Mouse (Mus musculus): ENCODE measurements around the gene Stab1.

DNA sequence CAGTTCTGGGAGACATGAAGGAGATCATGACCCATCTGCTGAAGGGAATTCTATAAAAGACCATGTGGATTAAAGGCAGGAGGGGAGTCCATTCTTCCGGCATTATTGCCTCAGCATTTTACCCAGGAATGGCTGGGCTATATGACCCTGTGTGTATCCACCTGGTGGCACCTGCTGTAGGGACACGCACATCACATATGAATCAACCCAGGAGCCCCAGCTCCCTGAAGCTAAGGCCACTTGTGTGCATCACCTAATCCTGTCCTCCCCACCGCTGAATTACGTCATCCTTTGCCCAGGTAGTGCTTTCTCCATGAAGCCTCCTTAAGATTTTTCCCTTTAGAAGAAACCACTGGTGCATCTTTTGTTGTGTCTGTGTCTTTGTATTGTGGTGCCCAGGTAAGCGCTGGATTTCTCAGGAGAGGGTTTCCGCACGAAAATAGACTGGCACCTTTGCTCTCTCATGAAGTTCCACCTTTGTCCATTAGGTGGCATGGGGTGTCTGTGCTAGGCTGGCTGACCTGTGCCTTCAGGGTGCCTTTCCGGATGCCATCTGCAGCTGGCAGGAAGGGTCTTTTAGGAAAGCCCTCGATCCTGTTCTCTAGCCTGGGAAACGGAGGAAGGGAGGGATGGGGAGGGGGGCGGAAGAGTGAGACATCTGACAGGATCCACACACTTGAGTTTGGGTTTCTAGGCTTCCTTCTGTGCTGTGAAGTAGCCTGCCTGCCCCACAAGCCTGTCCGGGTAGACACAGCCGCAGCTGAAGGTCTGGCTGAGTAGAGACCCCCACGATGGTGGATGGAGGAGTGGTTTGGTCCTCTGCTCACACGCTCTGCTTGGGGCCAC is 46.9 kb upstream of the Stab1 start:
- TF ChIP-seq EP300 (IDR thresholded peaks at IDR 0.05; ENCODE audit: insufficient read depth, low read depth, low read length) (no peak), POLR2A (IDR thresholded peaks at IDR 0.05; ENCODE audit: insufficient read depth, low read length) (no peak), CTCF (IDR thresholded peaks at IDR 0.05; ENCODE audit: low read depth, low read length) (peak; percentile 70)
